Mouse (Mus musculus) olfactory bulb, adult 2 months (tissue): ENCODE results near the gene Gadd45b.

Source experiments
- CTCF ChIP-seq: fragments of 200-500 bp; IDR thresholded peaks from 2 replicates; pipeline ENCODE4 v1.5.1; 2012; ENCODE audit warnings: low read depth, mild to moderate bottlenecking, low read length, moderate library complexity; ENCODE audit not compliant: insufficient read depth
- POLR2A ChIP-seq: fragments of 200-500 bp; IDR thresholded peaks from 2 replicates; pipeline ENCODE4 v1.6.1; 2012; ENCODE audit warnings: mild to moderate bottlenecking, low read depth, low read length, moderate library complexity; ENCODE audit not compliant: insufficient read depth

DNA sequence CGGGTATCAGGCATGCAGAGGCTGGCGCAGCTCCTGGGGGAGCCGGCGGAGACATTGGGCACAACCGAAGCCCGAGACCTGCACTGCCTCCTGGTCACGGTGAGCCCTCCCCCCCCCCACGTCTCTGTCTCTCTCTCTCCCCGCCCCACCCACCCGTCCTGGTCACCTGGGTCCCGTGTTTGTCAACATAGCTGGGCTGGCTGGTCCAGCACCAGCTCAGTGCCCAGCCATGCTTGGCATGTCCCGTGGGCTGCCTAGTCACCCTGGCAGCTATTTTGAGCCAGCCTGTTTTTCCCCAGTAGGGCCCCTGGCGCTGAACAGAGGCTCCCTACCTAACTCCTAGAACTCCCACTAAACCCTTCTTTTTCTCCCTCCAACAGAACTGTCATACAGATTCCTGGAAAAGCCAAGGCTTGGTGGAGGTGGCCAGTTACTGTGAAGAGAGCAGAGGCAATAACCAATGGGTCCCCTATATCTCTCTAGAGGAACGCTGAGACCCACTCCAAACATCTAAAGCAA lies 1.3 kb downstream of the Gadd45b start:
- TF ChIP-seq CTCF (no peak), POLR2A (no peak)
